Mouse (Mus musculus) hindbrain, embryonic 15.5 days (tissue): Measurements from ENCODE around the gene Snx20. TPM values are rescaled to one million over a fixed set of nuclear protein-coding genes. Genes with fewer than 3 reads are reported as not detected.

Experiments
- ATAC-seq: fragments of 200-750 bp; cut with Nextera tagmentation; 2 replicates; pipeline ENCODE4 v1.8.0; 2017; ENCODE audit warnings: low read depth, moderate number of reproducible peaks, moderate TSS enrichment; ENCODE audit not compliant: low FRiP score
- H3K27ac ChIP-seq: fragments of 300-500 bp; sonication (generic); replicated peaks from 2 replicates; pipeline ENCODE4 v1.5.1; 2015; ENCODE audit warnings: mild to moderate bottlenecking, inconsistent platforms
- H3K27me3 ChIP-seq: fragments of 300-500 bp; sonication (generic); 2 replicates; pipeline ENCODE4 v1.6.1; 2015; ENCODE audit warnings: control low read depth, inconsistent platforms
- H3K36me3 ChIP-seq: fragments of 300-500 bp; sonication (generic); 2 replicates; pipeline ENCODE4 v1.6.1; 2015; ENCODE audit warnings: control low read depth, inconsistent platforms
- H3K4me1 ChIP-seq: fragments of 300-500 bp; sonication (generic); replicated peaks from 2 replicates; pipeline ENCODE4 v1.6.1; 2015; ENCODE audit warnings: control low read depth, inconsistent platforms
- H3K4me2 ChIP-seq: fragments of 300-500 bp; sonication (generic); 2 replicates; pipeline ENCODE4 v1.6.1; 2015; ENCODE audit warnings: moderate library complexity, mild to moderate bottlenecking, inconsistent platforms
- H3K4me3 ChIP-seq: fragments of 300-500 bp; sonication (generic); 2 replicates; pipeline ENCODE4 v1.5.1; 2015; ENCODE audit warnings: mild to moderate bottlenecking, inconsistent platforms
- H3K9ac ChIP-seq: fragments of 300-500 bp; sonication (generic); 2 replicates; pipeline ENCODE4 v1.6.1; 2015; ENCODE audit warnings: inconsistent platforms
- H3K9me3 ChIP-seq: fragments of 300-500 bp; sonication (generic); 2 replicates; pipeline ENCODE4 v1.6.1; 2016; ENCODE audit warnings: control low read depth, inconsistent platforms
- WGBS: fragments of 180-500 bp; shearing (Covaris S2); methylation state at CpG from one replicate; pipeline ENCODE4 v1.1.7; 2015; 5-methylcytosine and 5-hydroxymethylcytosine counted together
- polyA plus RNA-seq: library from polyadenylated mRNA; unstranded; fragments of >200 nt; fragmentation: Nextera tagmentation; extraction: Ambion mirVana; gene quantifications from 2 replicates; pipeline ENCODE4 v1.2.1, GENCODE M21; 2015

The Snx20 gene
- polyA plus RNA-seq, 1 experiment from 2014 or later = 1.6 TPM

GRCm38 (mm10) chr8:88596042-88596441, 39.9 kb downstream of the Snx20 start:
- no peak for ATAC-seq
- Histone ChIP-seq H3K36me3 (no peaks in the 10 kb centered on the region), H3K27me3 (no peaks in the 10 kb centered on the region), H3K4me1 (peaks cover 8% of the 10 kb centered on the region; the same call in 1 of the 2 replicates), H3K27ac (no peak overlapping the region), H3K9me3 (no peaks in the 10 kb centered on the region), H3K4me3 (no peak overlapping the region), H3K4me2 (no peak overlapping the region), H3K9ac (no peak overlapping the region)
- 71% methylated on average over 12 of the region's 12 CpGs for WGBS

GRCm38 (mm10) chr8:88593947-88594346, 42.0 kb downstream of the Snx20 start:
- ATAC-seq = no peak
- peaks cover 8% of the 10 kb centered on the region; the same call in 1 of the 2 replicates for H3K4me1 ChIP-seq
- WGBS = 95% methylated on average over 1 of the region's 1 CpGs
- H3K27ac ChIP-seq = no peak overlapping the region
- H3K4me3 ChIP-seq = no peak overlapping the region
- no peaks in the 10 kb centered on the region for H3K9me3 ChIP-seq
- no peaks in the 10 kb centered on the region for H3K36me3 ChIP-seq
- no peak overlapping the region for H3K4me2 ChIP-seq
- H3K9ac ChIP-seq = no peak overlapping the region
- H3K27me3 ChIP-seq = no peaks in the 10 kb centered on the region

GRCm38 (mm10) chr8:88590226-88590625, 45.7 kb downstream of the Snx20 start:
- no peak overlapping the region for H3K27ac ChIP-seq
- WGBS = 76% methylated on average over 6 of the region's 6 CpGs

DNA sequence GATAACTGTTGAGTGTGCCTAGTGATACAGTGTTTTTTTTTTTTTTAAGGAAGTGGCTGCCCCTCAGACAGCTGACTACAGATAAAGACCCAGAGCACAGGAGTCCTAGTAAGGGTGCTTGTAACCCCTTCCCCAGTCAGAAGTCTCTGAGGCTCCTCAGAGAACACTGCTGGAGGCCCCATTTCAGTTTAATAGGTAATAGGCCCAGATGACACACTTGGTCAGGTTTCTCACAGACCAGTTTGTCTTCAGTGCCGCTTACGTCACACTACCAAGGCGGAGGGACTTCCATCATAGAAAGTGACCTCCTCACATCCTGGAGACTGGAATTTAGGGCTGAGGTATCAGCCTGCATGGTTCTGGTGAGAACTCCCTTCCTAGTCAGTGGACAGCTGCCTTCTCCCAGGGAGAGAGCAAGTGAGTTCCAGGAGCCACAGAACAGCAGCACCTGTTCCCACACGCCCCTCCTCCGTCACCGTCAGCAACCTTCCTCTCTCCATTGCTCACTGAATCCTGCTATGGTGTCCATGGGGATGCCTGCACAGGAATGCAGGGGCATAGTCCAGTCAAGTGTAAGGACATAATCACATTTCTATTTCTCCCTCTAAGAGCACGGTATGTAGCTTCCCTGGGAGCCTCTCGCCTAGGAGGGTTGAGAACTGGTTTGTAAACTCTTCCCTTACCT, 47.6 kb downstream of the Snx20 start:
- no peaks in the 10 kb centered on the region for H3K9me3 ChIP-seq
- no peaks in the 10 kb centered on the region for H3K4me1 ChIP-seq
- no peak for ATAC-seq
- H3K9ac ChIP-seq = no peak overlapping the region
- no peaks in the 10 kb centered on the region for H3K27me3 ChIP-seq
- no peak overlapping the region for H3K27ac ChIP-seq
- 86% methylated on average over 8 of the region's 8 CpGs for WGBS
- H3K4me2 ChIP-seq = no peak overlapping the region
- no peaks in the 10 kb centered on the region for H3K36me3 ChIP-seq
- no peak overlapping the region for H3K4me3 ChIP-seq

More at GRCm38 (mm10) chr8:88590226-88590625, 45.7 kb downstream of the Snx20 start:
- no peak for ATAC-seq
- Histone ChIP-seq H3K4me2 (no peak overlapping the region), H3K9me3 (no peaks in the 10 kb centered on the region), H3K4me1 (peaks cover 3% of the 10 kb centered on the region; the same call in 1 of the 2 replicates), H3K4me3 (no peak overlapping the region), H3K36me3 (no peaks in the 10 kb centered on the region), H3K27me3 (no peaks in the 10 kb centered on the region), H3K9ac (no peak overlapping the region)

- Histone ChIP-seq H3K4me1 (peaks cover 25% of the 10 kb centered on the region), H3K9ac (no peak overlapping the region), H3K27me3 (no peaks in the 10 kb centered on the region), H3K9me3 (no peaks in the 10 kb centered on the region), H3K4me2 (no peak overlapping the region), H3K4me3 (no peak overlapping the region), H3K27ac (no peak overlapping the region), H3K36me3 (no peaks in the 10 kb centered on the region)
- no peak for ATAC-seq
- 77% methylated on average over 3 of the region's 3 CpGs for WGBS
Measured at GRCm38 (mm10) chr8:88583863-88584262, 52.1 kb downstream of the Snx20 start.

DNA sequence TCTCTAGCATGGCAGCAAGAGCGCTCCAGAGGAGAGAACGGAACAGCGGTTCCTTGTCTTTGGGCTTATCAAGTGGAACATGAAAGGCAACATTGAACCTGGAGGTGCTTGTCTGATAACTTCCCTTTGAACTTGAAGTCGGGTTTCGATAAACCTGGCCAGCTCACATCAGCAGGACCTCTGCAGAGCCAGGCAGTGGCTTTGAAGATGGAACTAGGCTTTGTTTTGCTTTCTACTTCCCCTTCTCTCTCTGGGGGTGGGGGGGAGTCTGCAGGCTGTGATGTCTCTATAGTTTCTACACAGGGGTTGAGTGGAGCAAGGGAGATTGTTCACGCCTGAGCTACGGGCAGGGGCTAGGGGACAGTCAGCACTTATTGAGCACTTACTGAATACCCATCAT, 55.1 kb downstream of the Snx20 start:
- no peak overlapping the region for H3K4me3 ChIP-seq
- H3K27ac ChIP-seq = no peak overlapping the region
- peaks cover 46% of the 10 kb centered on the region for H3K4me1 ChIP-seq
- no peaks in the 10 kb centered on the region for H3K36me3 ChIP-seq
- 85% methylated on average over 7 of the region's 7 CpGs for WGBS
- H3K9ac ChIP-seq = no peak overlapping the region
- no peaks in the 10 kb centered on the region for H3K27me3 ChIP-seq
- H3K4me2 ChIP-seq = no peak overlapping the region
- H3K9me3 ChIP-seq = no peaks in the 10 kb centered on the region
- no peak for ATAC-seq

- Histone ChIP-seq H3K4me2 (no peak overlapping the region), H3K9me3 (no peaks in the 10 kb centered on the region), H3K4me1 (peaks cover 53% of the 10 kb centered on the region), H3K4me3 (no peak overlapping the region), H3K36me3 (no peaks in the 10 kb centered on the region), H3K27me3 (no peaks in the 10 kb centered on the region), H3K9ac (no peak overlapping the region), H3K27ac (peak overlapping the region; percentile 42; the same call in 1 of the 2 replicates)
- WGBS = 59% methylated on average over 18 of the region's 18 CpGs
- ATAC-seq = peak; percentile 40
Measured at GRCm38 (mm10) chr8:88579668-88580330, 56.1 kb downstream of the Snx20 start.

- Histone ChIP-seq H3K27ac (peak overlapping the region; percentile 42; the same call in 1 of the 2 replicates), H3K4me1 (peaks cover 59% of the 10 kb centered on the region), H3K27me3 (no peaks in the 10 kb centered on the region), H3K9ac (no peak overlapping the region), H3K9me3 (no peaks in the 10 kb centered on the region), H3K36me3 (no peaks in the 10 kb centered on the region), H3K4me2 (no peak overlapping the region), H3K4me3 (no peak overlapping the region)
- WGBS = 42% methylated on average over 7 of the region's 7 CpGs
- no peak for ATAC-seq
Measured at GRCm38 (mm10) chr8:88579246-88579645, 56.7 kb downstream of the Snx20 start.

GRCm38 (mm10) chr8:88578413-88579175, 57.3 kb downstream of the Snx20 start:
- no peaks in the 10 kb centered on the region for H3K27me3 ChIP-seq
- H3K36me3 ChIP-seq = no peaks in the 10 kb centered on the region
- H3K4me2 ChIP-seq = no peak overlapping the region
- 44% methylated on average over 14 of the region's 14 CpGs for WGBS
- peak; percentile 20; the same call in 1 of the 2 replicates for ATAC-seq
- H3K4me3 ChIP-seq = no peak overlapping the region
- no peaks in the 10 kb centered on the region for H3K9me3 ChIP-seq
- H3K4me1 ChIP-seq = peaks cover 59% of the 10 kb centered on the region
- no peak overlapping the region for H3K27ac ChIP-seq
- H3K9ac ChIP-seq = no peak overlapping the region

DNA sequence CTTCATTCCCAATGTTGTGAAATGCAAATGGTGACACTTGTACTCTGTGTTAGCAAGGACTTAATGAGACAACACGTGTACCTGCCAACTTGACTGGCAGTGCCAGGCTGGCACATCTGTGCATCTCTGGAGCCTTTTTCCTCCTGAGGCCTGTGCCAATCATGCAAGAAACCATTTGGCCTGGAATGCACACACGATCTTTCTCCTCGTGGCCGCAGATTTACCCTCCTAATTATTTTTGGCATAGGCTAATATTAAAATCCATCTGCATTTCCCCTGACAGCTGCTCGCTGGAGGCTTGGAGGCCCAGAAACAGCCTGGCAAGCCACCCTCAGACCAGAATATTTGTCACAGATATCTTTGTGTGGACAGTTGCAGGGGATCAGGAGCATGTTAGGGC, 58.3 kb downstream of the Snx20 start:
- Histone ChIP-seq H3K4me1 (peaks cover 67% of the 10 kb centered on the region), H3K27ac (no peak overlapping the region)
- WGBS = 41% methylated on average over 5 of the region's 5 CpGs

More for the DNA sequence above, 58.3 kb downstream of the Snx20 start:
- Histone ChIP-seq H3K9ac (no peak overlapping the region), H3K4me2 (no peak overlapping the region), H3K36me3 (no peaks in the 10 kb centered on the region), H3K9me3 (no peaks in the 10 kb centered on the region), H3K4me3 (no peak overlapping the region), H3K27me3 (no peaks in the 10 kb centered on the region)
- no peak for ATAC-seq
